Mouse (Mus musculus): ENCODE measurements around the gene Cd300a.

DNA sequence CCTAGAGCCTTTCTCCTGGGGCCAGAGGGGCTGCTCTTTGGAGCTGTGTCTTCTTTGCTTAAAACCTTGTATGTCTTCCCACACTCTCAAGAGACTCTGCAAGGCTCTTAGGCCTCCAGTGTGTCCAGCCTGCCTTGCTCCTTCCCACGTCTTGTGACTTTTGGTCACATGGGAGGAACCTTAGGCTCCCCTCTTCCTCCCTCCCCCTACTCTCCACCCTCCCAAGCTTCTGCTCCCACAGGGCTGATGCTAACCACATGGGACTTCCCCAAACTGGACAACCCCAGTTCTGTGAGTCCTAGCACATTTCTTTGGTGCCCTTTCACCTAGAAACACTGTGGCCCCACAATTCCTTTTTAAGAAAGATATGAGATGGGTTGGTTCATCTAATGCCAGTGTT, 8.2 kb downstream of the Cd300a start:
- no peak for TF ChIP-seq POLR2A (IDR thresholded peaks at IDR 0.05; ENCODE audit: low read depth, low read length)
- TF ChIP-seq CTCF (conservative IDR thresholded peaks at IDR 0.05; ENCODE audit: insufficient read depth, insufficient read length, low read depth, low read length): no peak
